Mouse (Mus musculus) MEL (cell line): ENCODE measurements around the gene Poldip3.

Experiments
- CTCF ChIP-seq, 3 experiments: IDR thresholded peaks in 2 of 3; conservative IDR thresholded peaks in 1 of 3; 2 replicates each; pipeline ENCODE4 v1.5.1; 2011 to 2012; ENCODE audit warnings: low read length in 3 of 3, low read depth in 2 of 3, mild to moderate bottlenecking in 2 of 3, improper control_type of control experiment in 1 of 3, inconsistent platforms in 1 of 3, mixed read lengths in 1 of 3, moderate library complexity in 1 of 3; ENCODE audit not compliant: control insufficient read depth in 1 of 3, insufficient read depth in 1 of 3, poor library complexity in 1 of 3, severe bottlenecking in 1 of 3
- E2F4 ChIP-seq: IDR thresholded peaks from 2 replicates; pipeline ENCODE4 v1.6.1; 2011; ENCODE audit warnings: low read depth, low read length, improper control_type of control experiment, borderline replicate concordance
- EP300 ChIP-seq, 2 experiments: IDR thresholded peaks; 2 replicates each; pipeline ENCODE4 v1.6.1; 2011; ENCODE audit warnings: improper control_type of control experiment in 2 of 2, low read length in 2 of 2, low read depth in 1 of 2, mild to moderate bottlenecking in 1 of 2
- GATA1 ChIP-seq: IDR thresholded peaks from 2 replicates; pipeline ENCODE4 v1.6.1; 2011; ENCODE audit warnings: low read depth, low read length, improper control_type of control experiment
- MYC ChIP-seq: IDR thresholded peaks from 2 replicates; pipeline ENCODE4 v1.6.1; 2011; ENCODE audit warnings: low read depth, mild to moderate bottlenecking, low read length, improper control_type of control experiment, moderate library complexity
- POLR2A ChIP-seq, 2 experiments: IDR thresholded peaks; 2 replicates each; pipeline ENCODE4 v1.6.1; 2011 to 2012; ENCODE audit warnings: low read length in 2 of 2, mild to moderate bottlenecking in 2 of 2, control low read depth in 1 of 2, improper control_type of control experiment in 1 of 2, low read depth in 1 of 2, moderate library complexity in 1 of 2; ENCODE audit not compliant: control insufficient read depth in 1 of 2, insufficient read depth in 1 of 2, poor library complexity in 1 of 2
- POLR2AphosphoS2 ChIP-seq: IDR thresholded peaks from 2 replicates; pipeline ENCODE4 v1.6.1; 2011; ENCODE audit warnings: low read length, improper control_type of control experiment
- RAD21 ChIP-seq: IDR thresholded peaks from 2 replicates; pipeline ENCODE4 v1.6.1; 2011; ENCODE audit warnings: mild to moderate bottlenecking, low read depth, low read length, improper control_type of control experiment
- SMC3 ChIP-seq: IDR thresholded peaks from 2 replicates; pipeline ENCODE4 v1.6.1; 2011; ENCODE audit warnings: low read depth, low read length, improper control_type of control experiment
- TCF12 ChIP-seq: IDR thresholded peaks from 2 replicates; pipeline ENCODE4 v1.6.1; 2014; ENCODE audit warnings: low read depth, mild to moderate bottlenecking, inconsistent platforms, low read length, improper control_type of control experiment, moderate library complexity
- USF1 ChIP-seq: IDR thresholded peaks from 2 replicates; pipeline ENCODE4 v1.6.1; 2014; ENCODE audit warnings: low read depth, mild to moderate bottlenecking, inconsistent platforms, low read length, improper control_type of control experiment, moderate library complexity

DNA sequence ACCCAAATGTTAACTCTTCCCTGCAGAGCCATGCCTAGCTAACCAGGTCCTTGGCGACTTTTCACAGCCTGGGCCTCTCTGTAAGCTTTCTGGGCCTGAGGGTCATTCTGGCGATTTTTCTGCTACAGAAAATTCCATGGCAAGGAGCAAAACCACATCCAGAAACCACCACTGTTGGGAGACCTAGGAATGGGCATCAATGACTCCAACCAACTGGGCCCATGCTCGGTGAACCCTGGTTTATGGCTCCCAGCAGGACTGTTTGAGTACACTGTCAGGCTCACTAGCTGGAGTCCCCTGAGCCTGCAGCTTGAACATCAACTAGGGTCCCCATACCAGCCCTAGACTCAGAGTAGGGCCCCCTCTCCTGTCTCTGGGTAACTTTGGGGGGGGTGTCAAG is 19.1 kb upstream of the Poldip3 start:
- TF ChIP-seq USF1, result no peak
- TF ChIP-seq E2F4, result no peak
- no peak for TF ChIP-seq EP300 (IDR thresholded peaks at IDR 0.05; ENCODE audit: low read depth in 1 of 2, low read length in 2 of 2)
- TF ChIP-seq MYC, result no peak
- no peak for TF ChIP-seq POLR2A (IDR thresholded peaks at IDR 0.05; ENCODE audit: control insufficient read depth in 1 of 2, insufficient read depth in 1 of 2, low read depth in 1 of 2, low read length in 2 of 2, poor library complexity in 1 of 2)
- no peak for TF ChIP-seq CTCF (IDR thresholded peaks at IDR 0.05 in 2 of 3, conservative IDR thresholded peaks at IDR 0.05 in 1 of 3; ENCODE audit: control insufficient read depth in 1 of 3, insufficient read depth in 1 of 3, low read depth in 2 of 3, low read length in 3 of 3, poor library complexity in 1 of 3, severe bottlenecking in 1 of 3)
- TF ChIP-seq GATA1, result no peak
- TF ChIP-seq TCF12, result no peak
- no peak for TF ChIP-seq SMC3
- TF ChIP-seq POLR2AphosphoS2, result no peak
- TF ChIP-seq RAD21, result no peak
